Mouse (Mus musculus): ENCODE data around the gene Nfil3. TPM values are rescaled to one million over a fixed set of nuclear protein-coding genes. Genes with fewer than 3 reads are reported as not detected.

Nfil3 gene
- polyA plus RNA-seq, 1 experiment = 9.6 TPM

GRCm38 (mm10) chr13:52929209-52930171 is 51.4 kb downstream of the Nfil3 start, which contains the start of gene Auh:
Gene Auh (minus strand): TSS chr13:52929681.
- Histone ChIP-seq H3K4me3 (replicated peaks; ENCODE audit: insufficient read depth, low read depth, low read length) (peak within 1 kb of the TSS; percentile 99), H3K4me1 (ENCODE audit: control insufficient read depth, insufficient read depth, low read length) (peaks cover 7% of the 10 kb centered on the region; the same call in 1 of the 2 replicates), H3K27ac (ENCODE audit: insufficient read depth, low read length) (peak within 1 kb of the TSS; percentile 60), H3K27me3 (ENCODE audit: control insufficient read depth, insufficient read depth, low read length) (no peaks in the 10 kb centered on the region)
- WGBS = under 1% methylated on average over 58 of the region's 63 CpGs
- peak; percentile 84 to 87 for DNase-seq
- TF ChIP-seq CTCF (IDR thresholded peaks at IDR 0.05; ENCODE audit: borderline replicate concordance, insufficient read depth, low read depth, low read length) (no peak), POLR2A (IDR thresholded peaks at IDR 0.05; ENCODE audit: borderline replicate concordance, insufficient read depth, low read length) (peak; percentile 53; the same call in 1 of the 2 replicates)

GRCm38 (mm10) chr13:52928392-52928791 is 52.5 kb downstream of the Nfil3 start:
- Histone ChIP-seq H3K4me1 (ENCODE audit: control insufficient read depth, insufficient read depth, low read length) (peaks cover 8% of the 10 kb centered on the region), H3K27ac (ENCODE audit: insufficient read depth, low read length) (no peak overlapping the region), H3K4me3 (replicated peaks; ENCODE audit: insufficient read depth, low read depth, low read length) (peak overlapping the region; percentile 99), H3K27me3 (ENCODE audit: control insufficient read depth, insufficient read depth, low read length) (no peaks in the 10 kb centered on the region)
- 30% methylated on average over 9 of the region's 9 CpGs for WGBS
- TF ChIP-seq POLR2A (IDR thresholded peaks at IDR 0.05; ENCODE audit: borderline replicate concordance, insufficient read depth, low read length) (no peak), CTCF (IDR thresholded peaks at IDR 0.05; ENCODE audit: borderline replicate concordance, insufficient read depth, low read depth, low read length) (no peak)
- peak in 1 of 2 experiments; percentile 44 for DNase-seq

- Histone ChIP-seq H3K4me3 (replicated peaks; ENCODE audit: insufficient read depth, low read depth, low read length) (no peak overlapping the region), H3K4me1 (ENCODE audit: control insufficient read depth, insufficient read depth, low read length) (peaks cover 20% of the 10 kb centered on the region), H3K27me3 (ENCODE audit: control insufficient read depth, insufficient read depth, low read length) (no peaks in the 10 kb centered on the region), H3K27ac (ENCODE audit: insufficient read depth, low read length) (no peak overlapping the region)
- TF ChIP-seq POLR2A (IDR thresholded peaks at IDR 0.05; ENCODE audit: borderline replicate concordance, insufficient read depth, low read length) (no peak), CTCF (IDR thresholded peaks at IDR 0.05; ENCODE audit: borderline replicate concordance, insufficient read depth, low read depth, low read length) (no peak)
- DNase-seq = no peak
- 71% methylated on average over 5 of the region's 5 CpGs for WGBS
Observed at GRCm38 (mm10) chr13:52924457-52924856, 56.4 kb downstream of the Nfil3 start.

GRCm38 (mm10) chr13:52921966-52922365 is 58.9 kb downstream of the Nfil3 start:
- WGBS = 88% methylated on average over 8 of the region's 8 CpGs
- Histone ChIP-seq H3K4me3 (replicated peaks; ENCODE audit: insufficient read depth, low read depth, low read length) (no peak overlapping the region), H3K27me3 (ENCODE audit: control insufficient read depth, insufficient read depth, low read length) (no peaks in the 10 kb centered on the region), H3K27ac (ENCODE audit: insufficient read depth, low read length) (no peak overlapping the region), H3K4me1 (ENCODE audit: control insufficient read depth, insufficient read depth, low read length) (peaks cover 14% of the 10 kb centered on the region)
- TF ChIP-seq CTCF (IDR thresholded peaks at IDR 0.05; ENCODE audit: borderline replicate concordance, insufficient read depth, low read depth, low read length) = no peak
- TF ChIP-seq POLR2A (IDR thresholded peaks at IDR 0.05; ENCODE audit: borderline replicate concordance, insufficient read depth, low read length) = no peak
- DNase-seq = no peak

- H3K4me3 ChIP-seq (replicated peaks; ENCODE audit: insufficient read depth, low read depth, low read length) = no peak overlapping the region
- peaks cover 15% of the 10 kb centered on the region for H3K4me1 ChIP-seq (ENCODE audit: control insufficient read depth, insufficient read depth, low read length)
- no peak for TF ChIP-seq POLR2A (IDR thresholded peaks at IDR 0.05; ENCODE audit: borderline replicate concordance, insufficient read depth, low read length)
- no peak for TF ChIP-seq CTCF (IDR thresholded peaks at IDR 0.05; ENCODE audit: borderline replicate concordance, insufficient read depth, low read depth, low read length)
- no peak overlapping the region for H3K27ac ChIP-seq (ENCODE audit: insufficient read depth, low read length)
- DNase-seq = no peak
- H3K27me3 ChIP-seq (ENCODE audit: control insufficient read depth, insufficient read depth, low read length) = no peaks in the 10 kb centered on the region
- 77% methylated on average over 7 of the region's 7 CpGs for WGBS
Observed at GRCm38 (mm10) chr13:52921065-52921825, 59.6 kb downstream of the Nfil3 start.

- TF ChIP-seq POLR2A (IDR thresholded peaks at IDR 0.05; ENCODE audit: borderline replicate concordance, insufficient read depth, low read length) (no peak), CTCF (IDR thresholded peaks at IDR 0.05; ENCODE audit: borderline replicate concordance, insufficient read depth, low read depth, low read length) (no peak)
- Histone ChIP-seq H3K27ac (ENCODE audit: insufficient read depth, low read length) (no peak overlapping the region), H3K4me3 (replicated peaks; ENCODE audit: insufficient read depth, low read depth, low read length) (no peak overlapping the region), H3K4me1 (ENCODE audit: control insufficient read depth, insufficient read depth, low read length) (peaks cover 15% of the 10 kb centered on the region), H3K27me3 (ENCODE audit: control insufficient read depth, insufficient read depth, low read length) (no peaks in the 10 kb centered on the region)
- DNase-seq = no peak
- WGBS = 69% methylated on average over 10 of the region's 10 CpGs
Observed at GRCm38 (mm10) chr13:52919790-52920352, 61.0 kb downstream of the Nfil3 start.

- Histone ChIP-seq H3K27ac (ENCODE audit: insufficient read depth, low read length) (no peak overlapping the region), H3K4me3 (replicated peaks; ENCODE audit: insufficient read depth, low read depth, low read length) (no peak overlapping the region), H3K4me1 (ENCODE audit: control insufficient read depth, insufficient read depth, low read length) (peaks cover 13% of the 10 kb centered on the region), H3K27me3 (ENCODE audit: control insufficient read depth, insufficient read depth, low read length) (no peaks in the 10 kb centered on the region)
- no peak for DNase-seq
- TF ChIP-seq POLR2A (IDR thresholded peaks at IDR 0.05; ENCODE audit: borderline replicate concordance, insufficient read depth, low read length) (no peak), CTCF (IDR thresholded peaks at IDR 0.05; ENCODE audit: borderline replicate concordance, insufficient read depth, low read depth, low read length) (no peak)
- WGBS = 96% methylated on average over 5 of the region's 5 CpGs
Observed at GRCm38 (mm10) chr13:52918333-52918732, 62.5 kb downstream of the Nfil3 start.

Other genes starting within 250 kb of the Nfil3 start
- 142 and 146 TPM in 2 replicates for gene Auh, start 51.4 kb downstream of the Nfil3 start, polyA plus RNA-seq (2012; rRNA removed)

Data from cerebellum, adult 2 months (tissue).